In genomic region chr11:12749245-12749644, GRCm38 (mm10) we compare ENCODE assay signal across 19 mouse cellular contexts.
DNase-seq lines count a peak whose midpoint lies in the region; TF ChIP-seq lines count a peak whose summit lies in the region.
"Had no signal": no experiment of that assay in that cellular context is flagged by ENCODE, and none has a peak within 500 bp of the region (broad histone marks: within the 10 kb centered on the region; RNA-seq: fewer than 3 reads in every experiment).

No protein-coding gene starts in this region.

- TF ChIP-seq CTCF in left cerebral cortex, adult 2 months (IDR thresholded peaks at IDR 0.05): no peak
- TF ChIP-seq CTCF in cortical plate, adult 2 months (IDR thresholded peaks at IDR 0.05; ENCODE audit: extremely low read depth, insufficient read depth, low read length): no peak

- peak overlapping the region; percentile 79 for H3K27ac ChIP-seq in left cerebral cortex, adult 2 months
- peak overlapping the region; percentile 8; the same call in 1 of the 2 replicates for H3K27ac ChIP-seq in cortical plate, adult 2 months (ENCODE audit: insufficient read depth, low read length)
- H3K27ac ChIP-seq: embryonic facial prominence, embryonic 10.5 days; forebrain, embryonic 10.5 days; heart, embryonic 13.5 days; hindbrain, embryonic 12.5 days had no signal

- H3K4me3 ChIP-seq in left cerebral cortex, adult 2 months: no peak overlapping the region
- H3K4me3 ChIP-seq in cortical plate, adult 2 months (ENCODE audit: insufficient read depth, low read length): no peak overlapping the region
- H3K4me3 ChIP-seq: embryonic facial prominence, embryonic 10.5 days; erythroblast, embryonic 14.5 days; forebrain, embryonic 10.5 days; heart, embryonic 13.5 days; hindbrain, embryonic 12.5 days had no signal

- intact Hi-C loops in left cerebral cortex, adult 2 months (cut with DNase I): loop anchor here (10.0 kb wide), 1 partner anchor 274 kb away; no protein-coding TSS in a partner anchor
- intact Hi-C loops in left cerebral cortex, postnatal 36 days (cut with DNase I): no loop called here

- H3K4me1 ChIP-seq in cortical plate, adult 2 months (ENCODE audit: control insufficient read depth, insufficient read depth, low read length): no peaks in the 10 kb centered on the region
- H3K4me1 ChIP-seq: embryonic facial prominence, embryonic 10.5 days; forebrain, embryonic 10.5 days; heart, embryonic 13.5 days; hindbrain, embryonic 12.5 days had no signal

- peak; percentile 8 to 16 for DNase-seq in left cerebral cortex, adult 2 months (ENCODE audit: extremely low spot score in 1 of 2, low spot score in 2 of 2)
- no peak for DNase-seq in left cerebral cortex, adult 11 months (ENCODE audit: low spot score)
- peak; percentile 72 for DNase-seq in brain, adult 2 months (ENCODE audit: low read depth, low spot score)
- peak; percentile 25 to 33 for DNase-seq in left cerebral cortex, postnatal 36 days (ENCODE audit: low spot score in 2 of 2)
- DNase-seq in thymus, postnatal 14 days: no peak
- no peak for DNase-seq in testis, postnatal 14 days (ENCODE audit: low spot score)
- DNase-seq: adrenal gland, postnatal 10 days; cerebellum, adult 11-12 months; cerebellum, adult 9-10 months; cerebellum, postnatal 36 days; gastrocnemius, postnatal 36 days; heart, adult 11 months; heart, postnatal 4 days had no signal

- TF ChIP-seq POLR2A in cortical plate, adult 2 months (IDR thresholded peaks at IDR 0.05; ENCODE audit: extremely low read depth, insufficient read depth, low read length): no peak

Comparison
In these comparisons a context has a peak if more than half of its experiments do, and no peak if none do; other contexts are left out.
1. DNase-seq: peak in left cerebral cortex, adult 2 months (2 of 2), brain, adult 2 months (single experiment) and left cerebral cortex, postnatal 36 days (2 of 2); none in left cerebral cortex, adult 11 months (single experiment), thymus, postnatal 14 days (single experiment) and testis, postnatal 14 days (single experiment).